Mouse (Mus musculus) olfactory bulb, adult 2 months (tissue): ENCODE results near the gene Herpud1.

Source experiments
- CTCF ChIP-seq: fragments of 200-500 bp; IDR thresholded peaks from 2 replicates; pipeline ENCODE4 v1.5.1; 2012; ENCODE audit warnings: low read depth, mild to moderate bottlenecking, low read length, moderate library complexity; ENCODE audit not compliant: insufficient read depth
- POLR2A ChIP-seq: fragments of 200-500 bp; IDR thresholded peaks from 2 replicates; pipeline ENCODE4 v1.6.1; 2012; ENCODE audit warnings: mild to moderate bottlenecking, low read depth, low read length, moderate library complexity; ENCODE audit not compliant: insufficient read depth

- TF ChIP-seq POLR2A (no peak), CTCF (no peak)
These were observed 31.8 kb downstream of the Herpud1 start for GRCm38 (mm10) chr8:94418017-94418416.
